Mouse (Mus musculus) hindbrain, embryonic 13.5 days (tissue): Measurements from ENCODE around the gene Sorbs1. TPM values are rescaled to one million over a fixed set of nuclear protein-coding genes. Genes with fewer than 3 reads are reported as not detected.
A peak's percentile ranks its signal among the peaks of the same experiment; 100 is the strongest.

Experiments used
- ATAC-seq: fragments of 200-750 bp; cut with Nextera tagmentation; 2 replicates; pipeline ENCODE4 v1.8.0; 2017; ENCODE audit warnings: moderate TSS enrichment; ENCODE audit not compliant: low FRiP score
- H3K27ac ChIP-seq: fragments of 300-500 bp; sonication (generic); 2 replicates; pipeline ENCODE4 v1.5.1; 2015; ENCODE audit warnings: inconsistent platforms, mild to moderate bottlenecking, moderate library complexity
- H3K27me3 ChIP-seq: fragments of 300-500 bp; sonication (generic); 2 replicates; pipeline ENCODE4 v1.6.1; 2015; ENCODE audit warnings: mild to moderate bottlenecking, inconsistent platforms
- H3K36me3 ChIP-seq: fragments of 300-500 bp; sonication (generic); 2 replicates; pipeline ENCODE4 v1.6.1; 2015; ENCODE audit warnings: mild to moderate bottlenecking, inconsistent platforms
- H3K4me1 ChIP-seq: fragments of 300-500 bp; sonication (generic); replicated peaks from 2 replicates; pipeline ENCODE4 v1.6.1; 2015; ENCODE audit warnings: inconsistent platforms
- H3K4me2 ChIP-seq: fragments of 300-500 bp; sonication (generic); 2 replicates; pipeline ENCODE4 v1.6.1; 2015; ENCODE audit warnings: inconsistent platforms, mild to moderate bottlenecking, moderate library complexity
- H3K4me3 ChIP-seq: fragments of 300-500 bp; sonication (generic); 2 replicates; pipeline ENCODE4 v1.5.1; 2015; ENCODE audit warnings: mild to moderate bottlenecking, inconsistent platforms
- H3K9ac ChIP-seq: fragments of 300-500 bp; sonication (generic); 2 replicates; pipeline ENCODE4 v1.6.1; 2015; ENCODE audit warnings: mild to moderate bottlenecking, inconsistent platforms
- H3K9me3 ChIP-seq: fragments of 300-500 bp; sonication (generic); 2 replicates; pipeline ENCODE4 v1.6.1; 2016; ENCODE audit warnings: inconsistent platforms
- WGBS: fragments of 180-500 bp; shearing (Covaris S2); methylation state at CpG from one replicate; pipeline ENCODE4 v1.1.7; 2015; 5-methylcytosine and 5-hydroxymethylcytosine counted together
- polyA plus RNA-seq: library from polyadenylated mRNA; unstranded; fragments of >200 nt; fragmentation: Nextera tagmentation; extraction: Ambion mirVana; gene quantifications from 2 replicates; pipeline ENCODE4 v1.2.1, GENCODE M21; 2015

The Sorbs1 gene
- polyA plus RNA-seq, 1 experiment from 2014 or later, result 100 TPM

DNA sequence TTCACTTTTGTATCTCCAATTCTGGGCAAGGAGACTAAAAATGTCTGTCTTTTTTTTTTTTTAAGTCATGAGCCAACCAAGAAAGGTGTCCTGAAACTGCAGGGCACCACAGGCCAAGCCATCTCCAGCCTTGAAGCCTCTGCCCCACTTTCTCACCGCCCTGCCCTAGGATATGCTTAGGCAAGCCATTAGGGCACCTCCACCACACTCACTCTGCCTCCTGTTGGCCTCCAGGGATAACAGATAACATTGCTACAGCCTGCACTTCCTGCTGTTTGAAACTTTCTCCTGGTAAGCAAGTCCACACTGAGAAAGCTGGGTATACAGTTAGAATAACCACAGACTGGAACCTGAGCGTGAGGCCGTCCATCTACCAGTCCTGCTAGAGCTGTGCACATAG is 158.5 kb downstream of the Sorbs1 start:
- no peak for ATAC-seq
- Histone ChIP-seq H3K27me3 (no peaks in the 10 kb centered on the region), H3K27ac (no peak overlapping the region), H3K4me2 (no peak overlapping the region), H3K9ac (no peak overlapping the region), H3K4me3 (no peak overlapping the region), H3K9me3 (no peaks in the 10 kb centered on the region), H3K36me3 (peaks cover 24% of the 10 kb centered on the region), H3K4me1 (peaks cover 9% of the 10 kb centered on the region)
- 85% methylated on average over 3 of the region's 3 CpGs for WGBS

DNA sequence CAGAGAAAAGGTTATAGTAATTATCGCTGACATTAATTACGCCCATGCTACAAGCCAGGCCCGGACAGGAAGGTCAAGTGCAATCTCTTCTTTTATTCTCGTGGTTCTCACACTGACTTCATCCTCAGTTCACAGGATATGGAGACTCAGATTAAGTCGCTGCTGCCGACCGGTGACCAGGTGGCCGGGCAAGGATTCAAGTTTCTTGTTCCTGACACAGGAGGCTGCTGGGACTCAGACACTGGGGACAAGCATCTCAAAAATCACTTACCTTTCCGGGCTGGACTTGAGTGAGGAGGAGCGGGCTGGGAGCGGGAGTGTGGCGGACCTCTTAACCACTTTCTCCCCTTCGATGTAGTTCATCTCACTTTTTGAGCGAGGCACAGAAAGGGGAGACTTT is 161.6 kb downstream of the Sorbs1 start:
- Histone ChIP-seq H3K27ac (no peak overlapping the region), H3K4me3 (no peak overlapping the region), H3K4me2 (no peak overlapping the region), H3K9me3 (no peaks in the 10 kb centered on the region), H3K27me3 (no peaks in the 10 kb centered on the region), H3K4me1 (peaks cover 25% of the 10 kb centered on the region), H3K9ac (no peak overlapping the region), H3K36me3 (peaks cover 29% of the 10 kb centered on the region)
- ATAC-seq, result no peak
- WGBS, result 89% methylated on average over 14 of the region's 14 CpGs

DNA sequence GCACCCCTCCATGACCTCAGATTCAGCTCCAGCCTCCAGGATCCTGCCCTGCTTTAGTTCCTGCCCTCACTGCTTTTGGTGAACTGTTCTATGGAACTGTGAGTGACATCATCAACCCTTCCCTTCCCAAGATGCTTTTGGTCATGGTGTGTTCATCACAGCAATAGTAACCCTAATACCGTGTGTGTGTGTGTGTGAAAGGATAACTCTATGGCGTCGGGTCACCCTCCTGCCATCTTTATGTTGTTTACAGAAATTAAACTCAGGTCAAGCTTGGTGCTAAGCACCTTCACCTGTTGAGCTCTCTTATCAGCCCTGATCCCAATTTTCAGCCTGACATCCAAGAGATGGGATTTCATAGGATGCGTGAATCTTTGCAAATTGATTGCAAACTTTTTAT is 162.7 kb downstream of the Sorbs1 start:
- 92% methylated on average over 4 of the region's 4 CpGs for WGBS
- Histone ChIP-seq H3K27me3 (no peaks in the 10 kb centered on the region), H3K4me3 (no peak overlapping the region), H3K4me2 (no peak overlapping the region), H3K36me3 (peaks cover 31% of the 10 kb centered on the region), H3K9ac (no peak overlapping the region), H3K9me3 (no peaks in the 10 kb centered on the region), H3K4me1 (peaks cover 25% of the 10 kb centered on the region), H3K27ac (no peak overlapping the region)
- no peak for ATAC-seq

DNA sequence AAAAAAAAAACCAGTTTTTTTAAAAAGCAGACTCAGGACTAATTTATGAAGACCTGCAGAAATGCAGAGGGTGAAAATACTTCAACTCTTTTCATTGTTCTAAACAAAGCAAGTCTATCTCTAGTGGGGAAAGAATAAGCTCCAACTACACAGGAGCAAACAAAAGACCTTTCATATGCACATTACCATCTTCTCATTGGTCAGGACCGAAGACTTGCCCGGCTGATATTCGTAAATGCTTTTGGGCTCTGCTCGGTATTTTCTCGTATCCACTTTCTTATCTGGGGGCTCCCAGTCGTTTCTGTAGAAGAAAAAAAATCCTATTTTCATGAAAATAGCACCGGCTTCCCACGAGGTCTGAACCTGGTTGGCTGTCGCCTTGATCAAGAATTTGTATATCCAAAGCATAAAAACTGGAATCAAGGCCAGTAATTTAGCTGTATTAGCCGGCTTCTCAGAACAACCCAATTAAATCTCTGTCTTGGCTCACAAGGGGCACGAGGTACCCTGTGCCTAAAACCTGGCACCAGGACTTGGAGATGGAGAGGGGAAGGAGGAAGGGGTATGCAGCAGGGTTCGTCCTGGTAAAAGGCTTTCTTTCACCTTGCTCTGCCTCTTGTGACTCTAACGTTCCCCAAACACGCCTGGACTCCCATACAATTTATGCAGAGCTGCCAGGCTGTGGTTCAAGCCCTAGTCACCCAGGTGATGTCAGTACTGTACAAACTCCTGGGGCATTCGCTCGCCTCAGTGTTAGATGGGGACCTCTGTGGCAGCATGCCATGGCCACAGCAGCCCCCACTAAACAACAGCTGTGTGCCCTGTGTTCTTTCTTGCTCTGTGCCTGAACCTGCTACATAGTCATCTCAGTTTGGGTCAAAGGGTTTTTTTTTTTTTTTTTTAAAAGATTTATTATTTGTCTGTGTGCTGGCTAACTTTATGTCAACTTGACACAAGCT is 163.6 kb downstream of the Sorbs1 start:
- peak; percentile 52 for ATAC-seq
- no peaks in the 10 kb centered on the region for H3K27me3 ChIP-seq
- H3K9ac ChIP-seq, result no peak overlapping the region
- 0 out of 2 replicates have a peak overlapping the region, but pooled peaks have one; percentile 60 for H3K27ac ChIP-seq
- H3K36me3 ChIP-seq, result peaks cover 31% of the 10 kb centered on the region
- peaks cover 25% of the 10 kb centered on the region for H3K4me1 ChIP-seq
- no peak overlapping the region for H3K4me3 ChIP-seq
- peak overlapping the region; percentile 26; the same call in 1 of the 2 replicates for H3K4me2 ChIP-seq
- no peaks in the 10 kb centered on the region for H3K9me3 ChIP-seq
- WGBS, result 21% methylated on average over 16 of the region's 16 CpGs

DNA sequence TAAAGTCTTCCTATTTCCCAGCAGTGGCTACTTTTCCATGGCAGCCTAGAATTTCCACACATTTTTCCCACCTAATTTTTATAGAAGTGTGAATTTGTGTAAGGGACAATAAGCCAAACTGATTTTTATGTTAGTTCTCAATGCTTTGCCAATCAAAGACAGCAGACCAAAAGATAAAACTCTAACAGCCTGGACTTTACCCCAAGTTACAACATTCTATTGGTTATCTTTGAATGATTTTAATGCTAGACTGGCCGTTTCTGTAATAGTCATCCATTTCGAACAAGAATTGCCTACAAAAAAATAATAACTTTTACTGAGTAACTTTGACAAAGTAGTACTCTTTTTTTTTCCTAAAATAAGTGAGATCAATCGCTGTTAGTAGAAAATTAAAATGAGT is 164.3 kb downstream of the Sorbs1 start:
- H3K4me3 ChIP-seq, result no peak overlapping the region
- H3K4me1 ChIP-seq, result peaks cover 25% of the 10 kb centered on the region
- no peaks in the 10 kb centered on the region for H3K9me3 ChIP-seq
- 65% methylated on average over 3 of the region's 3 CpGs for WGBS
- H3K9ac ChIP-seq, result no peak overlapping the region
- ATAC-seq, result no peak
- H3K4me2 ChIP-seq, result no peak overlapping the region
- H3K27me3 ChIP-seq, result no peaks in the 10 kb centered on the region
- 0 out of 2 replicates have a peak overlapping the region, but pooled peaks have one; percentile 3 for H3K27ac ChIP-seq
- peaks cover 31% of the 10 kb centered on the region for H3K36me3 ChIP-seq

DNA sequence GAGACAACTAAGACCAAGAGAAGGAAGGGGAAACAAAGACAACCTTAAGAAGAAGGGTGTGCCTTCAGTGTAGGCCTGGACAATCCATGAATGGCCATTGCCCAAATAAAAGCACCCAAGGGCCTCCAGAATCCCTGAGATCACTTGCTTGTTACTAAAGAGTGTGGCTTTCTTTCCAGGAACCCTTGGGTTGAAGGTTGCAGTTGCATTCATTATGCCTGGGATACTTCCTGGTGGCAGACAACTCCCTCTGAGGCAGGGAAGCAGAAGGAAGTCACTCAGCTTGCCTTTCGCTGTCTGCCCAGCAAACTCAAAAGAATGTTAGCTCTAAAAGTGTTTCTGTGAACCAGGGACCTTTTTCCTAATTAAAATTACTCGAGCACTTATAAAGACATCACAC is 164.9 kb downstream of the Sorbs1 start:
- no peak for ATAC-seq
- H3K27me3 ChIP-seq, result no peaks in the 10 kb centered on the region
- no peak overlapping the region for H3K4me3 ChIP-seq
- no peak overlapping the region for H3K9ac ChIP-seq
- H3K4me1 ChIP-seq, result peaks cover 25% of the 10 kb centered on the region
- no peak overlapping the region for H3K4me2 ChIP-seq
- peaks cover 37% of the 10 kb centered on the region for H3K36me3 ChIP-seq
- WGBS, result 46% methylated on average over 2 of the region's 2 CpGs
- no peaks in the 10 kb centered on the region for H3K9me3 ChIP-seq
- peak overlapping the region; percentile 60; the same call in 1 of the 2 replicates for H3K27ac ChIP-seq

DNA sequence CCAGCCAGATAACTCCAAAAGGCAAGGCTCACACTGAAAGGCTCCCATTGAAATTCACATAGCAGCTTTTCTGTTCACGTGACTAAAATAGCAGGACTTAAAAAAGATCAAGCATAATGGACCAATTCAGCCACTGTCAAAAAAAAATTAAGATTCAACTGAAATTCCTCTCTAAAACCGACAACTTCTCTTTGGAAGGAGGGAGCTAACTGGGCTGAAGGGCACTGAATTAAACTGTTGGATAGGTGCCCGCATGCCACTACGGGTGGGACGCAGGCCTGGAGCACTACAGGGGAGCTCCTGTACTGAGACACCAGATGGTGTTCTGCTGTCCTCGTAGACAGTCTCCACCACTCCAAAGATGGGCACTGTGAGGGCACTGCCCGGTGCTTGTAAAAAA is 165.4 kb downstream of the Sorbs1 start:
- 41% methylated on average over 7 of the region's 7 CpGs for WGBS
- 0 out of 2 replicates have a peak overlapping the region, but pooled peaks have one; percentile 15 for H3K9ac ChIP-seq
- H3K36me3 ChIP-seq, result peaks cover 37% of the 10 kb centered on the region
- ATAC-seq, result peak; percentile 78
- H3K4me2 ChIP-seq, result no peak overlapping the region
- H3K4me1 ChIP-seq, result peaks cover 25% of the 10 kb centered on the region
- H3K9me3 ChIP-seq, result no peaks in the 10 kb centered on the region
- H3K27ac ChIP-seq, result peak overlapping the region; percentile 60; the same call in 1 of the 2 replicates
- no peaks in the 10 kb centered on the region for H3K27me3 ChIP-seq
- H3K4me3 ChIP-seq, result no peak overlapping the region

DNA sequence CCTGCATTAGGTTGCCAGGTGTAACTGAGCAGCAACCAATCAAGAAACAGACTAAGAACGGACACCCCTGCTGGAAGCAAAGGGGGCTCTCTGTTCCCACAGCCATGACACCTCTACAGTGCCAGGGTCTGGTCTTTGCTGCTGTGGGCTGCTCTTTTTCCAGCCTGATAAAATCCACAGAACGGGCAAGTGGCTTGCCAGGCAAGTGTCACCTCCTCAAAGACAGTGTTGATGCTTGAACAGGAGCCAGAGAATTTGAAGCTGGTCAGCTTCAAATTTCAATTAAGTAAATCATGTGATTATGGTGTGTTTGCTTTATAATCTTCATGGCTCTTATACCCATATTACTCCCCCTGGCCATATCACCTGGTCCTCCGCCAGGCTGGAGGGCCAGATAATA is 166.7 kb downstream of the Sorbs1 start:
- Histone ChIP-seq H3K4me3 (no peak overlapping the region), H3K4me2 (no peak overlapping the region), H3K27me3 (no peaks in the 10 kb centered on the region), H3K27ac (no peak overlapping the region), H3K9ac (no peak overlapping the region), H3K4me1 (peaks cover 25% of the 10 kb centered on the region), H3K9me3 (no peaks in the 10 kb centered on the region), H3K36me3 (peaks cover 31% of the 10 kb centered on the region)
- WGBS, result 91% methylated on average over 3 of the region's 3 CpGs
- ATAC-seq, result no peak

DNA sequence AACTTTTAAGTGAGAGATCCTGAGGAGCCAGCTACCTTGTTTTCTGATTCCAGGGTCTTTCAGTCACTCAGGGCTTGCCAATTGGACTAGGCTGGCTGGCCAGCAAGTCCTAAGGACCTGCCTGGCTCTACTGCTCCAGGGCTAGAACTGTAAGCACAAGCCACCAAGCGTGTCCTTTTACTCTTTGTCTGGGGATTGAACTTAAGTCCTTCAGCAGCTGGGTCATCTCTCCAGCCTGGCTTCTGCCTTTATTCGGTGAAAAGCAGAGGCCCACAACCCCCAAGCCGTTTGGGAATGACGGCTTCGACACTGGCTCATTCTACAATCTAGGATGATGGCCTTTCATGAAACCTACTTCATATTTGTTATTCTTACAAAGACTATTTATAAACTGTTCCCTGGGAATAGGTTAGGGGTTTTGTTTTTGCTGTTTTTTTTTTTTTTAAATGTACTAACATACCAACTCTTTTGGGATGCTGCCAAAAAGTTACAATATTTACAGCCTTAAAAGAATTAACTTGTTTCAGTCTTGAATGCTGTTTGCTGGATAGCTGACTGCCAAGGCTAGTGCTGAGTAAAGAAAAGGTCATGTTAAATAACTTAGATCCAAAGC is 167.2 kb downstream of the Sorbs1 start:
- no peak overlapping the region for H3K27ac ChIP-seq
- 81% methylated on average over 5 of the region's 5 CpGs for WGBS
- no peak for ATAC-seq
- no peaks in the 10 kb centered on the region for H3K9me3 ChIP-seq
- no peaks in the 10 kb centered on the region for H3K27me3 ChIP-seq
- peaks cover 25% of the 10 kb centered on the region for H3K36me3 ChIP-seq
- H3K4me3 ChIP-seq, result no peak overlapping the region
- no peak overlapping the region for H3K9ac ChIP-seq
- peaks cover 25% of the 10 kb centered on the region for H3K4me1 ChIP-seq
- no peak overlapping the region for H3K4me2 ChIP-seq

DNA sequence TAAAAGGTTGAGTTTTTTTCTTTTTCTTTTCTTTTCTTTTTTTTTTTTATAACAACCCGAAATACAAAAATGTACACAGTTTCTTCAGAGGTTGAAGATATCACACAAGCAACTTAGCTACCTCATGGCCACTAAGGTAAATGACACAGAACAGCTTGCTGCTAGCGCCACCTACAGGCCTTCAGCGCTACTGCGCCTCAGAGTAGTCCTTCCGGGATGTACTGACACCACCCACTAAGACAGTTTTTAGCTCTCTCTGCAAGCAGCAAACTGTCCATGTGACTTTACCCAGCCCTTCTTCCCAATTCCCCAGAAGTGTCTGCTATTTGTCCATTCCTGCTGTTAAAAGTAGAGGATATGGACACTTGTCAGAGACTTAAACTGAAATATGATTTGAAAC is 167.9 kb downstream of the Sorbs1 start:
- Histone ChIP-seq H3K9me3 (no peaks in the 10 kb centered on the region), H3K27ac (no peak overlapping the region), H3K9ac (no peak overlapping the region), H3K27me3 (no peaks in the 10 kb centered on the region), H3K4me2 (no peak overlapping the region), H3K4me3 (no peak overlapping the region), H3K36me3 (peaks cover 19% of the 10 kb centered on the region), H3K4me1 (peaks cover 22% of the 10 kb centered on the region)
- 15% methylated on average over 5 of the region's 5 CpGs for WGBS
- ATAC-seq, result no peak

DNA sequence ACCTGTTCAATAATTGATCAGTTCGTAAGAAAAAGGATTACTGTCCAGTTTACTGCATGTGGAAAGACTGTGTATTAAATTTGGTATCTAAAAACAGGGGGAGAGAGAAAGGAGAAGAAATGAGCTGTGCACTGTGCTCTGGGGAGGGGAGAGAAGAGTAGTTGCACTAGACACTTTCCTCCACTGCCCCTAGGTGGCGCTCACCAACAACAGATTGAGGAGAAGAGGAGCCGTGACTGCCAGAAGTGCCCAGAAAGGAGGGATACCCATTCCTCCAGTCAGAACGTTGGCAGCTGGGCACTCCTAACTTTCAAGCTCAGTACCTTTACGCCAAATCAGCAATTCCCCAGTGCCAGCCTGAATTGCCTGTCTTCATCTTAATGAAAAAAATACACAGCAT is 170.6 kb downstream of the Sorbs1 start:
- Histone ChIP-seq H3K36me3 (peaks cover 15% of the 10 kb centered on the region), H3K4me1 (no peaks in the 10 kb centered on the region), H3K9me3 (no peaks in the 10 kb centered on the region), H3K27ac (no peak overlapping the region), H3K4me2 (no peak overlapping the region), H3K9ac (no peak overlapping the region), H3K27me3 (no peaks in the 10 kb centered on the region), H3K4me3 (no peak overlapping the region)
- no peak for ATAC-seq
- 11% methylated on average over 5 of the region's 5 CpGs for WGBS

DNA sequence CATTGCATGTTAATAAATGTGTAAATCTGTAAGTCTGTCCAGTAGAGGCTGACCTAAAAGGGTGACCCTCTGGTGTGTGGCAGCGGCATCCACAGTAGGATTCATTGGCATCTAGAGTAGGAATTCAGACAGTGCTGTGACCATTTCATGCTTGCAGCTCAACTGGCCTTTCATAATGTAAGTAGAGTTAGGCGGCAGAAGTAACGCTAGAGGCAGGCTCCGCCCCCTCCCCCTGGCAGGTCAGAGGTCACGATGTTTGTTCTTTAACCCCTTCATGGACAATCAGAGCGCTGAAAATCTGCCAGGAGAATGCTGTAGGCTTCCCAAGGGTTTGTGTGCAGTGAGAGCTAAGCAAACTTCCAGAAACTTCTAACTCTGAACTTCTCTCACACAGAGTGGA is 172.4 kb downstream of the Sorbs1 start:
- Histone ChIP-seq H3K4me1 (no peaks in the 10 kb centered on the region), H3K4me3 (no peak overlapping the region), H3K9me3 (no peaks in the 10 kb centered on the region), H3K27me3 (no peaks in the 10 kb centered on the region), H3K9ac (no peak overlapping the region), H3K27ac (no peak overlapping the region), H3K4me2 (no peak overlapping the region), H3K36me3 (peaks cover 17% of the 10 kb centered on the region)
- ATAC-seq, result no peak
- WGBS, result 14% methylated on average over 6 of the region's 6 CpGs
